ENCODE assay signal across 8 mouse cellular contexts in the genomic region with DNA sequence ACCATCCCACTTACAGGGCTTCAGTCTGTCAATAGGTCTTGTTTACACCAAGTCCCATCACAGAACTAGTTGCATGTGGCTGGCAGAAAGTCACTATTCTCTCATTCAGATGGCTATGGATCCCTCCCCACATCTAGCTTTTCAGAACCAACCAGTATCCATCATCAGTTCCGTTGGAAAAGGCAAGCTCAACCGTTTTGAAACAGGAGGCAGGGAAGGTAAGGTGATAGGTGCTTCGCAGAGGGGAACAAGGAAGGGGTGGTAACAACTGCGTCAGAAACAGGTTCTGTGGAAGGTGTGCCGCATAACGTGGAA. TPM values are rescaled to one million over a fixed set of nuclear protein-coding genes. Genes with fewer than 3 reads are reported as not detected.
DNase-seq lines count a peak whose midpoint lies in the region; ATAC-seq and TF ChIP-seq lines count a peak whose summit lies in the region.

No protein-coding gene starts in this region.

- no peak for TF ChIP-seq POLR2A in thymus, adult 2 months (IDR thresholded peaks at IDR 0.05; ENCODE audit: control insufficient read depth, extremely low read depth, insufficient read depth, low read length, poor library complexity)

- 14% methylated on average over 6 of the region's 6 CpGs for WGBS in thymus, adult 2 months
- 3% methylated on average over 6 of the region's 6 CpGs for WGBS in liver, embryonic 13.5 days (ENCODE audit: insufficient replicate concordance)

- intact Hi-C loops in gastrocnemius, adult 2 months (cut with DNase I), result loop anchor here (5.0 kb wide), 4 partner anchors 60 to 265 kb away; a partner anchor contains a TSS

- H3K4me1 ChIP-seq in thymus, adult 2 months (replicated peaks; ENCODE audit: control insufficient read depth, insufficient read depth, low read length), result peaks cover 7% of the 10 kb centered on the region
- H3K4me1 ChIP-seq in liver, embryonic 13.5 days (replicated peaks), result peaks cover 15% of the 10 kb centered on the region

- DNase-seq in gastrocnemius, adult 2 months, result no peak
- no peak for DNase-seq in gastrocnemius, adult 8-10 months (ENCODE audit: low spot score in 2 of 2)
- no peak for DNase-seq in thymus, adult 2 months
- DNase-seq in thymus, postnatal 0 days (ENCODE audit: low spot score), result no peak
- DNase-seq in liver, embryonic 13.5 days, result no peak
- DNase-seq in adrenal gland, adult 18-20 months (ENCODE audit: low spot score in 2 of 2), result no peak
- no peak for DNase-seq in ovary, postnatal 10 days (ENCODE audit: low spot score)
- DNase-seq in gastrocnemius, adult 18-20 months (ENCODE audit: low spot score), result no peak

- peak overlapping the region; percentile 90 for H3K4me2 ChIP-seq in liver, embryonic 13.5 days

- H3K9ac ChIP-seq in liver, embryonic 13.5 days, result peak overlapping the region; percentile 83

- H3K4me3 ChIP-seq in gastrocnemius, adult 2 months, result peak overlapping the region; percentile 93
- peak overlapping the region; percentile 16; the same call in 1 of the 2 replicates for H3K4me3 ChIP-seq in thymus, adult 2 months (ENCODE audit: control insufficient read depth, insufficient read depth, low read length)
- peak overlapping the region; percentile 68 for H3K4me3 ChIP-seq in liver, embryonic 13.5 days (replicated peaks)

- no peaks in the 10 kb centered on the region for H3K27me3 ChIP-seq in thymus, adult 2 months (ENCODE audit: control insufficient read depth, insufficient read depth, low read length)
- H3K27me3 ChIP-seq in liver, embryonic 13.5 days, result no peaks in the 10 kb centered on the region

- peak; percentile 60 for ATAC-seq in liver, embryonic 13.5 days (ENCODE audit: low read depth)

- no peaks in the 10 kb centered on the region for H3K9me3 ChIP-seq in liver, embryonic 13.5 days (replicated peaks)

- peak overlapping the region; percentile 93 for H3K27ac ChIP-seq in gastrocnemius, adult 2 months
- H3K27ac ChIP-seq in thymus, adult 2 months (ENCODE audit: control insufficient read depth, insufficient read depth, low read length), result no peak overlapping the region
- H3K27ac ChIP-seq in liver, embryonic 13.5 days, result peak overlapping the region; percentile 94

- TF ChIP-seq CTCF in gastrocnemius, adult 2 months (IDR thresholded peaks at IDR 0.05), result no peak
- no peak for TF ChIP-seq CTCF in thymus, adult 2 months (IDR thresholded peaks at IDR 0.05; ENCODE audit: borderline replicate concordance, control insufficient read depth, extremely low read depth, insufficient read depth, low read length, poor library complexity)

- H3K36me3 ChIP-seq in thymus, adult 2 months (ENCODE audit: control insufficient read depth, insufficient read depth, low read length), result peaks cover 24% of the 10 kb centered on the region
- H3K36me3 ChIP-seq in liver, embryonic 13.5 days, result peaks cover 28% of the 10 kb centered on the region

RNA-seq across cellular contexts. Expression of a gene that starts 0.2 kb away (rescaled TPM):
- total RNA-seq in gastrocnemius, adult 2 months (2021), result 1 to 10 TPM; 1.9 to 3.0 TPM
- total RNA-seq in gastrocnemius, adult 8-10 months (2022), result 1 to 10 TPM; 2.6 to 3.4 (median 3.1) TPM
- polyA plus RNA-seq in thymus, adult 2 months (2012; rRNA removed), result 0.17 and 0.66 TPM in 2 replicates
- 1.3 and 2.0 TPM in 2 replicates for polyA plus RNA-seq in thymus, postnatal 0 days (2015; fragmentation: Nextera tagmentation; extraction: Ambion mirVana)
- polyA plus RNA-seq in liver, embryonic 13.5 days (2015; fragmentation: Nextera tagmentation; extraction: Ambion mirVana), result 0.51 and 1.6 TPM in 2 replicates
- 10 to 100 TPM; 30.2 to 46.8 TPM for total RNA-seq in adrenal gland, adult 18-20 months (2021)
- 1 to 10 TPM; 4.2 to 5.1 TPM for total RNA-seq in gastrocnemius, adult 18-20 months (2021)

RNA-seq across cellular contexts. Expression of a gene that starts 16.8 kb away (rescaled TPM):
- total RNA-seq in gastrocnemius, adult 2 months (2021), result 100 to 1,000 TPM in 1 of 2 experiments, 10 to 100 TPM in 1; 99.6 to 110 TPM
- total RNA-seq in gastrocnemius, adult 8-10 months (2022), result 100 to 1,000 TPM in 1 of 4 experiments, 10 to 100 TPM in 3; 81.4 to 104 (median 87.7) TPM
- polyA plus RNA-seq in thymus, adult 2 months (2012; rRNA removed), result 206 and 311 TPM in 2 replicates
- 230 and 241 TPM in 2 replicates for polyA plus RNA-seq in thymus, postnatal 0 days (2015; fragmentation: Nextera tagmentation; extraction: Ambion mirVana)
- polyA plus RNA-seq in liver, embryonic 13.5 days (2015; fragmentation: Nextera tagmentation; extraction: Ambion mirVana), result 206 and 239 TPM in 2 replicates
- total RNA-seq in adrenal gland, adult 18-20 months (2021), result 100 to 1,000 TPM; 218 to 285 TPM
- total RNA-seq in gastrocnemius, adult 18-20 months (2021), result 100 to 1,000 TPM; 104 to 105 TPM

RNA-seq across cellular contexts. Expression of a gene that starts 24.9 kb away (rescaled TPM):
- 100 to 1,000 TPM in 1 of 2 experiments, 10 to 100 TPM in 1; 89.3 to 105 TPM for total RNA-seq in gastrocnemius, adult 2 months (2021)
- total RNA-seq in gastrocnemius, adult 8-10 months (2022), result 100 to 1,000 TPM in 2 of 4 experiments, 10 to 100 TPM in 2; 90.9 to 112 (median 101) TPM
- polyA plus RNA-seq in thymus, adult 2 months (2012; rRNA removed), result 12.2 and 13.0 TPM in 2 replicates
- 265 and 303 TPM in 2 replicates for polyA plus RNA-seq in thymus, postnatal 0 days (2015; fragmentation: Nextera tagmentation; extraction: Ambion mirVana)
- 209 and 224 TPM in 2 replicates for polyA plus RNA-seq in liver, embryonic 13.5 days (2015; fragmentation: Nextera tagmentation; extraction: Ambion mirVana)
- 100 to 1,000 TPM in 1 of 2 experiments, 10 to 100 TPM in 1; 93.8 to 103 TPM for total RNA-seq in adrenal gland, adult 18-20 months (2021)
- 100 to 1,000 TPM in 1 of 2 experiments, 10 to 100 TPM in 1; 93.4 to 109 TPM for total RNA-seq in gastrocnemius, adult 18-20 months (2021)

RNA-seq across cellular contexts. Expression of a gene that starts 25.2 kb away (rescaled TPM):
- 1 to 10 TPM; 1.8 to 2.1 TPM for total RNA-seq in gastrocnemius, adult 2 months (2021)
- 1 to 10 TPM in 3 of 4 experiments, under 1 TPM in 1; 0.92 to 2.0 (median 1.4) TPM for total RNA-seq in gastrocnemius, adult 8-10 months (2022)
- polyA plus RNA-seq in thymus, adult 2 months (2012; rRNA removed), result not detected in 2 replicates
- polyA plus RNA-seq in thymus, postnatal 0 days (2015; fragmentation: Nextera tagmentation; extraction: Ambion mirVana), result 41.2 and 44.0 TPM in 2 replicates
- 6.8 and 9.0 TPM in 2 replicates for polyA plus RNA-seq in liver, embryonic 13.5 days (2015; fragmentation: Nextera tagmentation; extraction: Ambion mirVana)
- total RNA-seq in adrenal gland, adult 18-20 months (2021), result 10 to 100 TPM; 23.9 to 39.5 TPM
- 1 to 10 TPM; 1.7 to 2.3 TPM for total RNA-seq in gastrocnemius, adult 18-20 months (2021)

RNA-seq across cellular contexts. Expression of a gene that starts 35.3 kb away (rescaled TPM):
- total RNA-seq in gastrocnemius, adult 2 months (2021), result 10 to 100 TPM; 20.7 to 20.9 TPM
- 10 to 100 TPM; 19.3 to 26.7 (median 21.7) TPM for total RNA-seq in gastrocnemius, adult 8-10 months (2022)
- polyA plus RNA-seq in thymus, adult 2 months (2012; rRNA removed), result 3.4 and 3.5 TPM in 2 replicates
- 3.1 and 3.7 TPM in 2 replicates for polyA plus RNA-seq in thymus, postnatal 0 days (2015; fragmentation: Nextera tagmentation; extraction: Ambion mirVana)
- 2.2 and 2.8 TPM in 2 replicates for polyA plus RNA-seq in liver, embryonic 13.5 days (2015; fragmentation: Nextera tagmentation; extraction: Ambion mirVana)
- 10 to 100 TPM; 36.6 to 46.3 TPM for total RNA-seq in adrenal gland, adult 18-20 months (2021)
- total RNA-seq in gastrocnemius, adult 18-20 months (2021), result 10 to 100 TPM; 21.1 to 25.0 TPM

Comparison
In these comparisons a context has a peak if more than half of its experiments do, and no peak if none do; other contexts are left out.
1. H3K4me3 ChIP-seq: peak in every context shown above with its lines; median percentile 93 in gastrocnemius, adult 2 months; 68 in liver, embryonic 13.5 days; 16 in thymus, adult 2 months.
2. RNA of a gene that starts 0.2 kb away (total RNA-seq): 30.2 to 46.8 TPM in adrenal gland, adult 18-20 months; 4.2 to 5.1 TPM in gastrocnemius, adult 18-20 months, 2.6 to 3.4 TPM in gastrocnemius, adult 8-10 months and 1.9 to 3.0 TPM in gastrocnemius, adult 2 months; every median in the first group is over 4 times any median in the second.